Mouse (Mus musculus) A20 (cell line): ENCODE measurements around the gene Tango6.

Experiments
- DNase-seq: peaks from one replicate; pipeline ENCODE4 v3.0.0-alpha.2; 2011; ENCODE audit warnings: low read depth, low spot score

Tango6 gene

GRCm38 (mm10) chr8:106700131-106700530, 17.3 kb downstream of the Tango6 start:
- no peak for DNase-seq

GRCm38 (mm10) chr8:106701360-106701759, 18.5 kb downstream of the Tango6 start:
- DNase-seq, result no peak

GRCm38 (mm10) chr8:106704199-106704900, 21.5 kb downstream of the Tango6 start:
- no peak for DNase-seq

- no peak for DNase-seq
These were observed 22.0 kb downstream of the Tango6 start for GRCm38 (mm10) chr8:106704901-106705321.

- DNase-seq, result no peak
These were observed 23.3 kb downstream of the Tango6 start for GRCm38 (mm10) chr8:106706194-106706593.

GRCm38 (mm10) chr8:106710002-106710401, 27.1 kb downstream of the Tango6 start:
- DNase-seq, result no peak

GRCm38 (mm10) chr8:106712487-106712886, 29.6 kb downstream of the Tango6 start:
- DNase-seq, result no peak

GRCm38 (mm10) chr8:106714297-106714696, 31.4 kb downstream of the Tango6 start:
- DNase-seq, result peak; percentile 22

GRCm38 (mm10) chr8:106718091-106718500, 35.2 kb downstream of the Tango6 start:
- peak; percentile 84 for DNase-seq

GRCm38 (mm10) chr8:106720921-106721320, 38.1 kb downstream of the Tango6 start:
- DNase-seq, result no peak

- no peak for DNase-seq
These were observed 39.6 kb downstream of the Tango6 start for GRCm38 (mm10) chr8:106722453-106722852.

- DNase-seq, result no peak
These were observed 41.1 kb downstream of the Tango6 start for GRCm38 (mm10) chr8:106723921-106724320.

GRCm38 (mm10) chr8:106726551-106726950, 43.7 kb downstream of the Tango6 start:
- no peak for DNase-seq

GRCm38 (mm10) chr8:106727241-106727835, 44.5 kb downstream of the Tango6 start:
- no peak for DNase-seq

GRCm38 (mm10) chr8:106727889-106728288, 45.0 kb downstream of the Tango6 start:
- no peak for DNase-seq

GRCm38 (mm10) chr8:106732921-106733320, 50.1 kb downstream of the Tango6 start:
- DNase-seq, result no peak

- no peak for DNase-seq
These were observed 50.8 kb downstream of the Tango6 start for GRCm38 (mm10) chr8:106733703-106734102.

GRCm38 (mm10) chr8:106734222-106734621, 51.4 kb downstream of the Tango6 start:
- DNase-seq, result no peak

GRCm38 (mm10) chr8:106736861-106737662, 54.2 kb downstream of the Tango6 start:
- peak; percentile 88 for DNase-seq

- no peak for DNase-seq
These were observed 55.0 kb downstream of the Tango6 start for GRCm38 (mm10) chr8:106737846-106738245.

- DNase-seq, result no peak
These were observed 59.5 kb downstream of the Tango6 start for GRCm38 (mm10) chr8:106742321-106742720.

- no peak for DNase-seq
These were observed 60.5 kb downstream of the Tango6 start for GRCm38 (mm10) chr8:106743361-106743760.
